Mouse (Mus musculus) retina, postnatal 7 days (tissue): ENCODE data around the gene Dcun1d4.
"Not testable (repeated sequence)": the region's sequence is repeated elsewhere in the genome, so short reads cannot be mapped to it uniquely, and the experiment has no call there.

Experiments used
- DNase-seq: peaks from one replicate; pipeline ENCODE4 v3.0.0-alpha.2; 2012; ENCODE audit warnings: low read depth, low spot score

Dcun1d4 gene

DNA sequence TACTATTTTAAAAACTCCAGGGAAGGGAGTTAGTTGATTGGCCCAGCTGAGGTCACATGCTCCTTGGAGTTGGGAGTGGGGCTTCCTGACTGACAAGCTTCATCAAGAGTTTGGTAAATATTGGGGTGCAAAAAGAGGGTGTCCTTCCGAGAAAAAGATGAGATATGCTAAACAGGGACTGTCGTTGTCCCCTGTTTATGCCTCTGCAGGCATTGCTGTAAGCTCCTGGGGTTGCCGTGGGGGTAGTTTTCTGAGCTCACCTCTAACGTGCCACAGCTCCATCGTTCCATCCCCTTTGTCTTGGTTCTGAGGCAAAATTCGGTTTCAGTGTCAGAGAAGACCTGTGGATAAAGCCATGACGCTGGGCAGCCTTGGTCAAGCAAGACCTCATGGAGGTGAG lies at the start of gene Dcun1d4:
Dcun1d4 (plus strand) TSS at position 301 of the 400 bp plus-strand sequence.
- DNase-seq: no peak

DNA sequence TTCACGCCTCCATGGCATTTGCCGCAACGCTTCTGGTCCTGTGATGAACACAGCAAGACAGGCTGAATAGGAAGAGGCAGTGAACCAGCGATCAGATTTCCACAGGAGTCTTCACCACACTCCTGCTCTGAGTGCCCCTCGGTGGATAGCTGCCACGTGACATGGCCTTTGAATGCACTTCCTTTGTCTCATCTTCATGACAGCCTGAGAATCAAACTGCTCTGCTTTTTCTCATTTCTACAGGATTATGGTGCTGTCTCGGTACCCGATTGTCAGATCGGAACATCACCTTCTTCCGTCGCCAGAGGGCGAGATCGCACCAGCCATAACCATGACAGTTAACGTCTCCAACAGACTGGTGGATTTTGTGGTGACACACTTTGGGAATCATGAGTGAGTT lies 49.2 kb upstream of the Dcun1d4 start:
- DNase-seq: peak; percentile 63

DNA sequence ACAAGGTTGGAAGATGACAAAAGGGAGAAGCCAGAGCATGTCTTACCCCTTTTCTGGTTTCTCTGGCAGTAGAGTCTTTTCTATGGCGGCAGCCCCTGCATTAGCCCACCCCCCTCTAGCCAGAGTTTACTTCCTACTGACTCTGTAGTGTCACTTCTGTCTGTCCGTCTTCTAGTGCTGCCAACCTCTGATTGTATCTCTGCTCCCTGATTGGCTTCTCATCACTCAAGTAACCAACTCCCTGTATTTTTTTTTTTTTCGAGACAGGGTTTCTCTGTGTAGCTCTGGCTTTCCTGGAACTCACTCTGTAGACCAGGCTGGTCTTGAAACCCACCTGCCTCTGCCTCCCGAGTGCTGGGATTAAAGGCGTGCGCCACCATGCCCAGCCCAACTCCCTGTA lies 48.0 kb upstream of the Dcun1d4 start:
- DNase-seq: no peak

DNA sequence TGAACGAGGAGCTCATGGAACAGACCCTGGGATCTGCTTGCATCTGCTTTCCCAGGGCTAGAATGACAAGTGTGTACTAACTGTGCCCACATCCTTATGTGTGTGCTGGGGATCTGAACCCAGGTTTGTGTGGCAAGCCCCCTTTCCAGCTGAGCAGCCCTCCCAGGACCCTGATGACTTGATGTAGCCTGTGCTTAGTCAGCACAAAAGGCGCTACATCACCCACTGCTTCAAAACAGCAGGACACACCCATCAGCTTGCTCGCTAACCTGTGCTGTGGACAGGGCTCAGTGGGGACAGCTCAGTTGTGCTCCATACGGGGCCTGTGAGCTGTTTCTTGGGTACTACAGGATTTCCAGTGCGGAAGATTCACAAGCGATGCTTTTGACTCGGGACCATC lies 46.0 kb upstream of the Dcun1d4 start:
- DNase-seq: no peak

DNA sequence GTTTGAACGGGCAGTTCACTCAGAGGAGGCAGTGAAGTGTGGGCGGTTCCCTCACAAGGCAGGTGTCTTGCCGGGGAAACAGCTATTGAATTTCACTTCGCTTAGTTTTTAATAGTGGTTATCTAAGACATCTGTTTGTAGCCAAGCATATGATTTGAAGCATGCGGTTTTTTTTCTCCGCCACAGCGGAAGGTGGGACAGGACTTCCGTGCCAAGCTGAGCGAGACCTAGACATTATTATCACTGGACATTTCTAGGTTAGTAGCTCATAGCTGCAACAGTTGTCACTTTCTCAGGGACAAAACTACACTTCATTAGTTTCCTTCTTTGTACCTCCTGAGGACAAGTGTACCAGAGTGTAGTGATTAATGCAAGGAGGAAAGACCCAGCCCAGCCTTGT lies 38.6 kb upstream of the Dcun1d4 start:
- no peak for DNase-seq

DNA sequence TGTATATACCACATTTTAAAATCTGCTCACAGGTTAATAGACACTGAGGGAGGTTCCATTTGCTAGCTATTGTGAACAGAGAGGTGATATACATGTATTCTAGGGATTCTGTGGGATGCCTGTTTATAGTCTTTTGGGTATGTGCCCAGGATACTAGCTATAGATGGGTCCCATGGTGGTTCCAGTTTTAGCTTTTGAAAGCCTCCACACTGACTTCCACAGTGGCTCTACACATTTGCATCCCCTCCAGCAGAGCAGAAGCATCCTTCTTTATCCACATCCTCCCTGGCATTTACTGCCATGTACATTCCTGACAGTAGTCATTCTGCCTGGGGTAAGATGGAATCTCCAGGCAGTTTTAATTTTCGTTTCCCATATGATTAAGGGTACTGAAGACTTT lies 30.5 kb upstream of the Dcun1d4 start:
- DNase-seq: no peak

DNA sequence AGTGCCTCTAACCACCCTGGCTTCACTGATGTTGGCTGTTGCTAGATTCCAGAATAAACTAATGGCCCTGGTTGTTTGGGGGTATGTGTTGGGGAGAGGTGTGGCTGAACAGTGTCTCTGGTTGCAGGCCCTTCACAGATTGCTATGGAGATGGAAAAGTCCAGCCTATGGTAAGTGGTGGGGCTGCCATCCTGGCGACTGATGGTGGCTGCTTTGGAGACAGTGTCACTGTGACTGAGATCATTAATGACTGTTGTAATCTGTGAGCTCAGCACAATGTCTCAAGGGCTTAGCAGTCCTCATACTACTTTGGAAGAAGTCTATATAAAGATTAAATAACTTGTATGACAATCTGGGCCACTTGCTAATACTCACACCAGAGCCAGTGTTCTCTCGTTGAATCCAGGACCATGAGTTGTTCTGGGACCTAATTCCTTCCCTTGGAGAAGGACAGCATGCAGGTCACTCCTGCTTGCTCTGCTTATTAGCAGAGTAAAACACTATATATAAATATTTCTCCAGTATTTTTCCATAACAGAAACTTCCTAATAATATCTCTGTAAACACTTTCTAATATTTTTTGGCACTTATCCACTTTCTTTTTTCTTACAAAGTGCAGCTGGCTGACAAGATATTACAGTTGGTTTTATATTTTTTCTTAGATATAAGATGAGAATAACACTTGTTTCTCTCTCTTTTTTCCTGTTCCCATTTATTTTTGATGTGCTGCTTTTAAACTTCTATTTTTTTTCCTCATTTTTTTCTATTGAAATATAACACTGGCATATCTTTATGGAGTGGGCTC lies 26.1 kb upstream of the Dcun1d4 start:
- DNase-seq: no peak

DNA sequence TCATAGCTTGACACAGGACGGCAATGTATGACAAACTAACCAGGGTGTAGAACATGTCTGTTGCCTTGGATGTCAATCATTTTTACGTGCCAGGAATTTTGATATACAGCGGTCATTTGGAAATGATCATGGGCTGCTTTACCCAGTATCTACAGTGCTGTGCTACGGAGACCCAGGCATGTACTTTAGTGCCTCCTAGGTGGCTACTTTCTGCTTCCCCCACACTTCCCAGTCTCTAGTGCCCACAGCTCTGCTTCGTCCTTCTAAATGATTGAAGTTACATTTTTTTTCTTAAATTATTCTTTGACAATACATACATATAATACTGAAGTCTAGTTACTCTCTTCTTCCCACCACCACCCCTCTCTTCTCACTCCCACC lies 25.5 kb upstream of the Dcun1d4 start:
- no peak for DNase-seq

DNA sequence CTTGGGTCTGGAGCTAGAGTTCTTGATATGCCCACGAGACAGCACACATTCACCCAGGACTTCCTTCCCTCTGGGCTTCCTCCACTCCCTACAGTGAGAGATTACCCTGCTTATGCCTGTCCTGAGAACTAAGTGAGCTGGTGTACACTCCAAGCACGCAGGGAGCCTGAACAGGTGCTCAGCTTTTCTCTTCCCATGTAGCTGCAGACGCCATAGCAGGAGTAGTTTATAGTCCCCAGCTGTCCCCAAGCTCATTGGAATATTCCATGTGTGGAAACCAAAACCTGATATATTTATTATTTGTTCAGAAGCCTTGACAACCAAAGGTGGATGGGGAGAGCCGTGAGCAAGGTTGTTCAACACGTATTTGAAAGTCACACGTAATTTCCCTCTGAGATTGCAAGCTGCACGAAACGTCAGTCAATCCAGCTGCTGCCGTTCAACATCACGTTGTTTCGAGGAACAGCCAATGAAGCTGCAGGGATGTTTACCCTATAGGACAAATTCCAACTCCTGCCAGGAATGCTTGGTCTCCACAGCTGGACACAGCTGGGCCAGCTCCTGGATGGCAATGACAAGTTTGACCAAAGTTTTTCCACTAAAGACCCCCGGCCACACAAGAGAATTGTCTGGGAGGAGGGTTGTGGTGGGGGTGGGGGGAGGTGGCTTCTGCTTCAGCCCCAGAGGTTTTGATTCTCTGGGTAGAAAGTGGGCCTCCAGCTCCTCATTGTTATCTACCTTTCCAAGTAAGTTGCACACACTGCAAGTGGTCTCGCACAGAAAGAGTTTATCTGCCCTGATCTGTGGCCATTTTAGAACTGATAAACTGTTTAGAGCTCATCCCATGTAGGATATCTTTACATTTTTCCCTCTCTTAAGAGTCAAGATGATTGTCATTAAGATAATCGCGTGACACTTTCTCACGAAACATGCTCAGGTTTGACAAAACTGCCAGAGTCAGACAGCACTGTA lies 12.1 kb upstream of the Dcun1d4 start:
- DNase-seq: no peak

DNA sequence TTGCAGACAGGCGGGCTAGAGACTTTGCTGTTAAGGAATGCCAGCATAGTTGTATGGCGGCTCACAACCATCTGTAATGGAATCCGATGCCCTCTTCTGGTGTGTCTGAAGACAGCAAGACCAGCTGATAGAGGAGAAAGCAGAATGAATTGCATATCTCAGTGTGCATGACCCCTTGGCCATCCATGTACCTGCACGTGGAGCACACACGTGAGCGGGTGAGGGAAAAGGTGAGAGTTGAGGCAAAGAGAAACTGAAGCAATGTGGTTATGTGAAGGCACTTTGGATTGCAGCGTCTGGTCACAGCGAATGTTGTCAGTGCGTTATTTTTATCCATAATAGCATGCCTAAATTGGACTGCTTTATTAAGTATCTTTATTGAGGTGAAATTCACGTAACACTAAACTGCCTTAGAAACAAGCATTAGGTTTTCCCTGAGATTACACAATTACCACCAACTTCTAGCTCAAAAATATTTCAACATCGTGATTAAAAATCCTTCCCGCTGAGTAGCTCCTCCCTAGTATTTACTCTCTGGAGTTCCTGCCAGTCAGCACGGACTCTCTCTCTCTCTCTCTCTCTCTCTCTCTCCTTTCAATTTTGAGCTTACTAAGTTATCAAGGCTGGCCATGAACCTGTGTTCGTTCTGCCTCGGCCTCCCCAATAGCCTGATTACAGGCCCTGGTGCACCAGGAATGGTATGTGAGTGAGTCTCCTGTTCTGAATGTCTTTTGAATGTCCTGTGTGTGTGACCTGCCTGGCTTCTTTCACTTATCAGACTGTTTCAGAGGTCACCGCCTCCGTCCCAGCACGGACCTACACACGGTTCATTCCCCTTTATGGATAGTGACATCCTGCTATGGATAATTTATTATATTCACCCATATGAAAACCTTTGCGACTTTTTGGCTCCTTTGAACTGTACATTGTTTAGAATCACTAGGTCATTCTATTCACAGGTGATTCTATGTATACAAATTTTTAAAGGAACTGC lies 6.1 kb upstream of the Dcun1d4 start:
- DNase-seq: no peak

DNA sequence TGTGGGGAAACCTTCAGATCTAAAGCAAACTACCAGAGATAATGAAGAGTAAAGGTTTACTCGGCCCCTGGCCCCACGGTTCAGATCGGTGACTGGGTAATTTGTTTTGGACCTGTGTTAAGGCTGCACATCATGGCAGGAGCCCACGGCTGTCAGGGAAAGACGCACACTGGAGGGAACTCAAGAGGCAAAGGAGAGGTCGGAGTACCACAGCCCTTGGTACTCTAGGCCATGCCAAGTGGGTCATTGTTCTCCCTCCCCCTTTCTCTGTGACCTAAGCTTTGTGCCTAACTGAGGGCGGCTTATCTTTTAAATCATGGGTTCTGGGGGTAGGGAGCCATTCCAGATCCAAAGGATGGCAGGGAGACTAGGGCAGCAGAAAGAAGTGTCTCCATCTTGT lies 601 bp downstream of the Dcun1d4 start:
- DNase-seq: no peak

DNA sequence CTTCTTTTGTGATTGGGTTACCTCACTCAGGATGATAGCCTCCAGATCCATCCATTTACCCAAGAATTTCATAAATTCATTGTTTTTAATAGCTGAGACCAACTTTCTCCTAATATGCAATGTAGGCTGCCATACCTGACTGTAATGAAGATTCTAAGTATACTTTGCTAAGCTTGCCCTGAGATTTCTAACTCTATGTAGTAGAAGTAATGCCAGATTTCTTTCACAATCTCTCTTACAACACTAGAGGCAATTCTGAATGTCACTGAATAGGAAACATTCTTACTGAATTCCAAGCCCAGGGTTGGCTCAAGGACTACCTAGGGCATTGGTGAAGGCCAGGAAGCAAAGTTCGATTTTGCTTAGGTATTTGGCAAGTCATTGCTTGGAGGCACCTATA lies 1.6 kb downstream of the Dcun1d4 start:
- DNase-seq: not testable (repeated sequence)

DNA sequence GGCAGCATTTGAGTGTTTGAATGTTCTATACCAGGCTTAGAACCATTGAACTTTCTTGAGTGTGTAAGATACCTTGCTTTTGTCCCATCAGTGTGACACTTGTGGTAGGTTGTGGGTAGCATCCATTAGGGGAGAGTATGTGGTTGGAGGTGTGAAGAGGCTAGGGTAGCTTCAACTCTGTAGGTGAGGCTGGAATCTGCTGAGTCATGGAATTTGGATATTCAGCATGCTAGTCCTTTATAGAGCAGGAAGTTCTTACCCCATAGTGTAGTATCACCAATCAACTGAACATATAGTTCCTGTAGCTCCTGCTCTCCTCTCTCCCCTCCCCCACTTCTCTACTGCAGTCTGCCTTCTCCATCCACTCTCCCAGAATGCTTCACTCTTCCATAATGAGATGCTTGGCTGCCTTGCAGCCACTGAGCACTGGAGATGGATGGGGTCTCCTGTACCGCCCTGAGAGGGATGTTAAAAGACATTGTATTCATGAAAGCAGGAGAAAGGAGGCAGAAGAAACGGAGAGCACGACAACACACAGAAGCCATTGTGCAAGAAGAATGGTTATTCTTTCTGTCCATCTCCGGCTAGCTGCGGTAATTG lies 3.3 kb downstream of the Dcun1d4 start:
- no peak for DNase-seq

DNA sequence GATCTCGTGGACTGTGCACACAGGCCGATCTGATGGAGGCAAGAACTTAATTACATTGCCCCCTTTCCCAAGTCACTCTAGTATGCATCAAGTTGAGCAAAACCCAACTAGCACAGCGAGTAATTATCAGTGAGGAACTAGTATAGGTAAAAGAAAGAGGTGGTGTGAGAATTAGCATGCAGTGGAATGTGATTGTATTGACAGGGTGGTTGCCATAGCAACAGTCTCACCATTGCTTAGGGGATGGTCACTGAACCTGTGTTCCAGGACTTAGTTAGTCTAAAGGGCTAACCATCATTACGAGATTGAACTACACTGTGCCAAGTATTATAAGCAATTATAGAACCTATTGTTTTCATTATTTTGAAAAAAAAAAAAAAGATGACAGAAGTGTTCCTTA lies 5.7 kb downstream of the Dcun1d4 start:
- no peak for DNase-seq

DNA sequence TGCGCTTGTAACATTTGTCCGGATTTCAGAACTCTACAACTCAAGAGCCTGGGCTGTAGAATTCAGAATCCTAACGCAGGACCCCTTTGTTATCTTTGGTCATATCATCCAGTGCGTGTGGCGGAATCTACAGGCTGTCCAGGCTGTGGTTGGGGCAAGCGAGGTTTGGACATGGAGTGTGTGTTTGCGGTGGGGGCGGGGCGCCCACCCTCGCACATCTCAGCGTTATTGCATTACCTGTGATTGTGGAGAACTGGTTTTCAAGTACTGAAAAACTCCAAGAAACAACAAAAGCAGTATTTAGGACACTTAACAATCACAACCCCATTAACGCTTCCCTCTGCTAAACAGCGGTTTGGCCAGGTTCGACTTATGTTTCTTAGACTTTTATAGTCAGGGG lies 9.1 kb downstream of the Dcun1d4 start:
- DNase-seq: no peak

DNA sequence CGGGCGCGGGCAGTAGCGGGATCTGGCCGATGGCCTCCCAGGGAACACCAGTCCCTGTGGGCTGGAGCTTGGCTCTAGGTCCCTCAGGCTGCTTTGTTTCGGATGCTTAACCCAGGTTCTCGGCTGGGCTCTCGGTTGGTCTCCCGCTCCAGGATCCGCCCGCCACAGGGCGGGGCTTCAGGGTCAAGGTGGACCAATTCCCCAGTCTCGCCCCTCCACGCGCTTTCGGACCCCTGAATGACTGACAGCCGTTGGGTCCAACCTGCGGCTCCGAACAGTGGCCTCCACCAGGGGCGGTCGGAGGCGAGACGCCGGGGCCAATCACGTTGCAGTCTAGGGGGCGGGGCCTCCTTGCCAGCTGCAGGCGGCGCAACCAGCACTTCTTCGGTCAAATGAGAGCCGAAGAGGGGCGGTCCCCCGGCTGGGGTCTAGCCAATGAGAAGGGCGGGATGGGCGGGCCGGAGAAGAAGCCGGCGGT lies 9.8 kb downstream of the Dcun1d4 start:
- peak; percentile 97 for DNase-seq

DNA sequence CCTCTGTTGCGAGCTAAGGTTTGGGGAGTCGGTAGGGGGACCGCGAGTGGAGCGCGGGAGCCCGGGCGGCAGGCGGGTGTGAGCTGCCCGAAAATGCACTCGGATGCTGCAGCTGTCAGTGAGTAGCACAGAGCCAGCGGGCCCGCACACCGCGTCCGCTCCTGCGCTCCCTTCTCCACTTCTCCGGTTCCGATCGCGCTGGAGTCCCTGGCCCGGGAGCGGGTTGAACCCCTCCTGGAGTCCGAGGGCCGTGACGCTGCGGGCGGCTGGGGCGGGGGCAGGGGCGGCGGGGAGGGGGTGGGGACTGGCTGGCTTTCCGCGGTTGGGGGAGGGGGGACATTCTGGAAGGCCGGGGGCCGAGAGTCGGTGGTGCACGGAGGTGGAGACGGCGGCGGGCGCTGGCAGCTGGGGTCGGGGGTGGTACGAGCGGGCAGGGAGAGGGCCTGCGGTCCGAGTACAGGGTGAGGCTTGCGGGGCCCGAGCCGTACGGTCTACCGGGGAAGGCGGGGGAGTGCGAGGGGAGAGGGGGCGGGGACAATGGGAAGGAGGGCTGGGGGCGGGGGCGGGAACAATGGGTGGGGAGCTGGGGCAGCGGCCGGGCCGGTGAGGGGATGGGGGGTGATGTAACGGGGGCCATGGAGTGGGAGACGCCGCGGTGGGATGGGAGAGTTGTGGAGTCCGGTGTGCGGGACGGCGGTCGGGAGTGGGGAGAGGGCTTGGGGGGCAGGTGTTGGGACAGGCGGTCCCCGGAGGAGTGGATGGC lies 10.5 kb downstream of the Dcun1d4 start:
- DNase-seq: no peak

DNA sequence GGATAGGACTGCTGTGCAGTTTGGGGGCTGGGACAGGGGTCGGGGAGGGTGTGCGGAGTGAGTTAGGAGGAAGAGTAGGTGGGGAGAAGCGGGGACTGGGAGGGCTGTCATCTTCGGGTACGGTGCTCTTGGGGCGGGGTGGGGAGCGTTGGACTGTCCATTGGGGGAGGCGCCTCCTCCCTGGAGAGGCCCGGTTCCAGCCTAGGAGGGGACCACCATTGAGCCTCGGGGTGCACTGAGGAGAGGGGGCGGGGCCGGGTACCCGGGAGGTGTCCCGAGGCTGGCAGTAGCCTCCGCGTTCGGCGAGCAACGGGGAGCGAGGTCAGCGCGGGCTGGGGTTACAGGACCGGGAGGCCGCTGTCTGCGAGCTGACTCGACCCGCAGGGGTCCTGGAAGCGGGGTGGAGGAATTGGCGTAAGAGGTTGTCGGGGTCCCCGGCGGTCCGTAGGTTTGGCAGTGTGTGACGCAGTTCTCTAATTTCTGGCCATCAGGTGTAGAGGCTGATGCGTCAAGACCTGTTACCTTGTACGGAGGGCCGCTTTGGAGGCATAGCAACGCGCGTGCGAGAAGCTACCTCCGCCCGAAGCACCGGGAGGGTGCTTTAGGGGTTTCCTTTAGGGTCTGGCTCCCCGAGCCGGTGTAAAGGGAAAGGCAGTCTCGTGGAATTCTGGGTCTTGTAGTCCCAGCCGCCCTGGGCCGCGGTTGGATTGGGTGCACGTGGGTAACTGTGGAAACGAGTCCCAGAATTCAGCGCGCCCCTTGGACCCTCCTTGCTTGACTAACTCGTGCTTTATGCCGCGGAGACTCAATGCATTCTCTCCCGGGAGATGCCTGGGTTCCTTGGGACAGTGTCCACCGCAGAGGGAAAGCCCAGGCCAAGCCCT lies 11.3 kb downstream of the Dcun1d4 start:
- peak; percentile 73 for DNase-seq

DNA sequence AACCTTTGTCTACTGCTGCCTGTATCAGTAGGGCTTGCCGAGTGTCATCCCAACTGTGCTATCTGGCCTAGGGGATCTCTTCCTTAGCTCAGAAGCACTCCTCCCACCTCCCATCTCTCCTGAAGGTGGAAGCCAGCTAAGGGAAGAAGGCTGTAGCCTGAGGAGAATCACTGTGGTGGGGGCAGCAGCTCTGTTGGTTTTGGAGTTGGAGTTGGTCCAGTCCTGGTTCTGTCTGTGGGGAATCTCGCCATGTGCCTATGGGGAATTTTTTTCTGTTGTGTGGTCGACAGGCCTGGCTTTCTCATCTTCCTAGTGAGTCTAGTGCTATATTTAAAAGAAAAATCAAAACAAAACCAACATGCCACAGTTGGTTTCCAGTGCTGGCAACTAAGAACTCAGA lies 16.6 kb downstream of the Dcun1d4 start:
- no peak for DNase-seq
